Mouse (Mus musculus) cortical plate, adult 2 months (tissue): ENCODE measurements around the gene Pth.

ENCODE experiments used
- CTCF ChIP-seq: fragments of 200-500 bp; IDR thresholded peaks from 2 replicates; pipeline ENCODE4 v1.5.1; 2011; ENCODE audit warnings: mild to moderate bottlenecking, control low read depth, low read length; ENCODE audit not compliant: insufficient read depth; ENCODE audit errors: extremely low read depth
- POLR2A ChIP-seq: fragments of 200-500 bp; IDR thresholded peaks from 2 replicates; pipeline ENCODE4 v1.6.1; 2011; ENCODE audit warnings: mild to moderate bottlenecking, low read length, control low read depth; ENCODE audit not compliant: insufficient read depth; ENCODE audit errors: extremely low read depth

DNA sequence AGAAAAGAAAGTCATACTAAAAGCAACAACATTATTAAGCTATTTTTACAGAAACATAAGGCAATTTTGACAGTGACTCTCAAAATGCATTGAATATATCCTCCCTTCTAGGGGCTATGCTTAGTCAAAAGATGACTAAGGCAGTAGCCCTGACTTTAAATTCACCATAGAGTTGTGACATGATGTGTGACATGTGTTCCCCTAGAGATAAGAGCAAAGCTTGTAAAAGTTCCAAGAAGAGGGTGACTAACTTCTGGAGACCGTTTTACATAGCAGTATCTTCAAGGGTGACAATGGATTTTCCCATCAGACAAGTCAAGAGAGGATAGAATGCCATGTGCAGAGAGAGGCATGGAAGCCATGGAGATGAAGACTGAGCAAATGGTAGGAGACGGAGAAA, 3.2 kb upstream of the Pth start:
- TF ChIP-seq CTCF = no peak
- no peak for TF ChIP-seq POLR2A
